Mouse (Mus musculus) heart, adult 2 months (tissue): Measurements from ENCODE around the gene Malrd1.

Experiments
- CTCF ChIP-seq: fragments of 200-600 bp; IDR thresholded peaks from 2 replicates; pipeline ENCODE4 v1.8.1; 2022; ENCODE audit warnings: antibody characterized with exemption, mild to moderate bottlenecking, moderate library complexity
- EP300 ChIP-seq: fragments of 200-500 bp; IDR thresholded peaks from 2 replicates; pipeline ENCODE4 v1.6.1; 2011; ENCODE audit warnings: low read depth, low read length, control low read depth; ENCODE audit not compliant: insufficient read depth
- POLR2A ChIP-seq: fragments of 200-500 bp; IDR thresholded peaks from 2 replicates; pipeline ENCODE4 v1.6.1; 2011; ENCODE audit warnings: mild to moderate bottlenecking, low read depth, low read length, control low read depth; ENCODE audit not compliant: insufficient read depth

GRCm38 (mm10) chr2:16210016-16210415, 683.7 kb downstream of the Malrd1 start:
- TF ChIP-seq POLR2A (no peak), CTCF (no peak), EP300 (no peak)
